Mouse (Mus musculus) forebrain, embryonic 14.5 days (tissue): ENCODE measurements around the gene Tmem178b. TPM values are rescaled to one million over a fixed set of nuclear protein-coding genes. Genes with fewer than 3 reads are reported as not detected.

Experiments
- ATAC-seq: fragments of 200-750 bp; cut with Nextera tagmentation; 2 replicates; pipeline ENCODE4 v1.8.0; 2017; ENCODE audit warnings: mild to moderate bottlenecking, moderate library complexity
- DNase-seq: peaks from one replicate; pipeline ENCODE4 v3.0.0-alpha.2; 2015; ENCODE audit warnings: low spot score
- H3K27ac ChIP-seq: fragments of 300-500 bp; sonication (generic); 2 replicates; pipeline ENCODE4 v1.5.1; 2014; ENCODE audit warnings: low read depth, mild to moderate bottlenecking, control low read depth, low read length, moderate library complexity
- H3K27me3 ChIP-seq: fragments of 300-500 bp; sonication (generic); replicated peaks from 2 replicates; pipeline ENCODE4 v1.6.1; 2014; ENCODE audit warnings: low read length, control low read depth, mixed read lengths; ENCODE audit not compliant: control insufficient read depth, insufficient read depth
- H3K36me3 ChIP-seq: fragments of 300-500 bp; sonication (generic); 2 replicates; pipeline ENCODE4 v1.6.1; 2014; ENCODE audit warnings: low read length, control low read depth; ENCODE audit not compliant: control insufficient read depth, insufficient read depth
- H3K4me1 ChIP-seq: fragments of 300-500 bp; sonication (generic); 2 replicates; pipeline ENCODE4 v1.6.1; 2014; ENCODE audit warnings: antibody characterized with exemption, low read length, control low read depth; ENCODE audit not compliant: control insufficient read depth, insufficient read depth
- H3K4me2 ChIP-seq: fragments of 300-500 bp; sonication (generic); 2 replicates; pipeline ENCODE4 v1.6.1; 2014; ENCODE audit warnings: mild to moderate bottlenecking, control low read depth, low read length
- H3K4me3 ChIP-seq: fragments of 300-500 bp; sonication (generic); 2 replicates; pipeline ENCODE4 v1.5.1; 2014; ENCODE audit warnings: low read depth, low read length, control low read depth
- H3K9ac ChIP-seq: fragments of 300-500 bp; sonication (generic); 2 replicates; pipeline ENCODE4 v1.6.1; 2014; ENCODE audit warnings: mild to moderate bottlenecking, low read length, control low read depth, moderate library complexity
- H3K9me3 ChIP-seq: fragments of 300-500 bp; sonication (generic); replicated peaks from 2 replicates; pipeline ENCODE4 v1.6.1; 2016; ENCODE audit warnings: low read length, control low read depth, mixed read lengths; ENCODE audit not compliant: control insufficient read depth
- WGBS: fragments of 180-500 bp; shearing (Covaris S2); extraction: QIAGEN DNeasy Blood & Tissue Kit; methylation state at CpG from one replicate; pipeline ENCODE4 v1.1.7; 2014; 5-methylcytosine and 5-hydroxymethylcytosine counted together
- polyA plus RNA-seq: library from polyadenylated mRNA; unstranded; fragments of >200 nt; fragmentation: Nextera tagmentation; extraction: Ambion mirVana; gene quantifications from 2 replicates; pipeline ENCODE4 v1.2.1, GENCODE M21; 2014

Gene Tmem178b
- polyA plus RNA-seq, 1 experiment from 2014 or later = 18.5 TPM

- Histone ChIP-seq H3K9ac (no peak overlapping the region), H3K36me3 (no peaks in the 10 kb centered on the region), H3K9me3 (no peaks in the 10 kb centered on the region), H3K4me2 (no peak overlapping the region), H3K4me3 (no peak overlapping the region), H3K27ac (no peak overlapping the region), H3K27me3 (no peaks in the 10 kb centered on the region), H3K4me1 (peaks cover 6% of the 10 kb centered on the region; the same call in 1 of the 2 replicates)
- WGBS = 69% methylated on average over 3 of the region's 3 CpGs
- DNase-seq (no peak), ATAC-seq (0 out of 2 replicates have a peak, but pooled peaks have one; percentile 22)
Measured at GRCm38 (mm10) chr6:40238857-40239256, 365.8 kb downstream of the Tmem178b start.

- Histone ChIP-seq H3K27me3 (no peaks in the 10 kb centered on the region), H3K9ac (no peak overlapping the region), H3K4me1 (no peaks in the 10 kb centered on the region), H3K9me3 (no peaks in the 10 kb centered on the region), H3K4me2 (no peak overlapping the region), H3K36me3 (no peaks in the 10 kb centered on the region), H3K4me3 (no peak overlapping the region), H3K27ac (no peak overlapping the region)
- WGBS = 65% methylated on average over 2 of the region's 2 CpGs
- DNase-seq (no peak), ATAC-seq (no peak)
Measured at GRCm38 (mm10) chr6:40240671-40241070, 367.6 kb downstream of the Tmem178b start.

GRCm38 (mm10) chr6:40247398-40247946 is 374.4 kb downstream of the Tmem178b start:
- Histone ChIP-seq H3K9me3 (no peaks in the 10 kb centered on the region), H3K9ac (no peak overlapping the region), H3K4me3 (no peak overlapping the region), H3K36me3 (no peaks in the 10 kb centered on the region), H3K27me3 (no peaks in the 10 kb centered on the region), H3K4me1 (no peaks in the 10 kb centered on the region), H3K27ac (no peak overlapping the region), H3K4me2 (no peak overlapping the region)
- 92% methylated on average over 17 of the region's 17 CpGs for WGBS
- ATAC-seq (peak; percentile 46; the same call in 1 of the 2 replicates), DNase-seq (peak; percentile 23)

GRCm38 (mm10) chr6:40249939-40250338 is 376.9 kb downstream of the Tmem178b start:
- Histone ChIP-seq H3K27me3 (no peaks in the 10 kb centered on the region), H3K27ac (no peak overlapping the region), H3K4me2 (no peak overlapping the region), H3K4me1 (no peaks in the 10 kb centered on the region), H3K4me3 (no peak overlapping the region), H3K36me3 (no peaks in the 10 kb centered on the region), H3K9ac (no peak overlapping the region), H3K9me3 (no peaks in the 10 kb centered on the region)
- DNase-seq (no peak), ATAC-seq (no peak)

GRCm38 (mm10) chr6:40263687-40264086 is 390.6 kb downstream of the Tmem178b start:
- no peak for ATAC-seq
- H3K9me3 ChIP-seq = no peaks in the 10 kb centered on the region
- 100% methylated on average over 1 of the region's 1 CpGs for WGBS
- H3K36me3 ChIP-seq = no peaks in the 10 kb centered on the region
- no peak overlapping the region for H3K9ac ChIP-seq
- H3K4me1 ChIP-seq = no peaks in the 10 kb centered on the region
- no peak overlapping the region for H3K4me3 ChIP-seq
- no peaks in the 10 kb centered on the region for H3K27me3 ChIP-seq
- DNase-seq = no peak
- no peak overlapping the region for H3K27ac ChIP-seq
- H3K4me2 ChIP-seq = no peak overlapping the region

GRCm38 (mm10) chr6:40300707-40301106 is 427.6 kb downstream of the Tmem178b start:
- no peak overlapping the region for H3K9ac ChIP-seq
- H3K27ac ChIP-seq = no peak overlapping the region
- no peaks in the 10 kb centered on the region for H3K9me3 ChIP-seq
- H3K4me3 ChIP-seq = no peak overlapping the region
- ATAC-seq (no peak), DNase-seq (no peak)
- no peaks in the 10 kb centered on the region for H3K36me3 ChIP-seq
- H3K27me3 ChIP-seq = no peaks in the 10 kb centered on the region
- H3K4me2 ChIP-seq = no peak overlapping the region
- H3K4me1 ChIP-seq = no peaks in the 10 kb centered on the region
- 81% methylated on average over 5 of the region's 5 CpGs for WGBS

GRCm38 (mm10) chr6:40303379-40303778 is 430.3 kb downstream of the Tmem178b start:
- no peak overlapping the region for H3K27ac ChIP-seq
- no peaks in the 10 kb centered on the region for H3K36me3 ChIP-seq
- no peak overlapping the region for H3K4me2 ChIP-seq
- 15% methylated on average over 6 of the region's 6 CpGs for WGBS
- H3K27me3 ChIP-seq = no peaks in the 10 kb centered on the region
- peak; percentile 88 for DNase-seq
- H3K9me3 ChIP-seq = no peaks in the 10 kb centered on the region
- peak; percentile 82; the same call in 1 of the 2 replicates for ATAC-seq
- no peak overlapping the region for H3K4me3 ChIP-seq
- H3K9ac ChIP-seq = no peak overlapping the region
- no peaks in the 10 kb centered on the region for H3K4me1 ChIP-seq

Other genes starting within 250 kb of the Tmem178b start
- gene Braf, start 147.8 kb upstream of the Tmem178b start, polyA plus RNA-seq = 13.4 and 16.9 TPM in 2 replicates
- 245 and 262 TPM in 2 replicates for gene Mrps33, start 62.3 kb upstream of the Tmem178b start, polyA plus RNA-seq